Mouse (Mus musculus): Measurements from ENCODE around the gene Pdcd11. TPM values are rescaled to one million over a fixed set of nuclear protein-coding genes. Genes with fewer than 3 reads are reported as not detected.

Gene Pdcd11
- polyA plus RNA-seq, 1 experiment from 2014 or later, result 7.4 TPM

DNA sequence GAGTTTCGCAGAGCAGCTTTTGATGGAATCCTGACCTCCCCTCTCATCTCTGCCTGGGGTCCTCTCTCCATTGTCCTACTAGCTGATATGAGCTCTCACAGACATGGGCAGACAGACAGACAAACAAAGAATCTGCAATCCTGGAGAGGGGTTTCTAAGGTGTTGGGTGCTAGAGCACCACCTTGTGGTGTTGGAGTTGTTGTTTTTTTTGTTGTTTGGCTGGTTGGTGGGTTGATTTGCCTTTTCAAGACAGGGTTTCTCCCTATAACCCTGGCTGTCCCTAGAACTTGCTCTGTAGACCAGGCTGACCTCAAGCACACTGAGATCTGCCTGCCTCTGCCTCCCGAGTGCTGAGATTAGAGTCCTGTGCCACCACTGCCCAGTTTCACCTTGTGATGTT, 84.9 kb downstream of the Pdcd11 start:
- no peaks in the 10 kb centered on the region for H3K9me3 ChIP-seq (ENCODE audit: control insufficient read depth, low read length)
- H3K36me3 ChIP-seq (ENCODE audit: control insufficient read depth, insufficient read depth, low read length), result no peaks in the 10 kb centered on the region
- H3K4me2 ChIP-seq (ENCODE audit: low read depth, low read length), result no peak overlapping the region
- H3K9ac ChIP-seq (ENCODE audit: low read depth, low read length), result no peak overlapping the region
- 58% methylated on average over 2 of the region's 2 CpGs for WGBS
- H3K27me3 ChIP-seq (replicated peaks; ENCODE audit: control insufficient read depth, insufficient read depth, low read length), result peaks cover 7% of the 10 kb centered on the region
- no peak overlapping the region for H3K27ac ChIP-seq (ENCODE audit: low read length)
- no peak overlapping the region for H3K4me3 ChIP-seq (ENCODE audit: low read length)
- no peak for ATAC-seq
- H3K4me1 ChIP-seq (ENCODE audit: control insufficient read depth, insufficient read depth, low read length), result no peaks in the 10 kb centered on the region; the same call in 1 of the 2 replicates

DNA sequence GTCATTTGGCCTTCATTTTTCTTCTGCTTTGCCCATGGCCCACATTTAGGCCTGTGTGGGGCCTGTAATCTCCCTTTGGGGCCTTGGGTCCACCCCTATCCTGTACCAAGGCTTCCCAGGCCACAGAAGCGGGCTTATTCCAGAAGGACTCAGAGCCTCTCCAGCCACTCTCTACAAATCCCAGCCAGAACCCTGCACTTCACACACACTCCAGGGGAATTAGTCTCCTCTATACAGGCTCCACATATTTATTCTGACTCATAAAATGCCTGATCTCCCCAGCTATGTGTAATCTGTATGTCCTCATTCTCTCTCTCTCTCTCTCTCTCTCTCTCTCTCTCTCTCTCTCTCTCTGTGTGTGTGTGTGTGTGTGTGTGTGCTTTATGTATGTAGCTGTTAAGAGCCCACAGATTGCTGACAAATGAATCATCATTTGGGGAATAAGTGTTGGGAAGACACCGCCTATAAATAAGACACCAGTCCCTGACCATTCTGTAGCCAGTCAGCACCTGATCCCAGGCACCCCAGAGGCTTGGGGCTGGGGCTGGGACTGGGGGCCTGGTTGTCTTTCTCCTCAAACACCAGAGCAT, 86.4 kb downstream of the Pdcd11 start:
- no peak overlapping the region for H3K4me3 ChIP-seq (ENCODE audit: low read length)
- no peaks in the 10 kb centered on the region; the same call in 1 of the 2 replicates for H3K4me1 ChIP-seq (ENCODE audit: control insufficient read depth, insufficient read depth, low read length)
- H3K9ac ChIP-seq (ENCODE audit: low read depth, low read length), result no peak overlapping the region
- H3K9me3 ChIP-seq (ENCODE audit: control insufficient read depth, low read length), result no peaks in the 10 kb centered on the region; the same call in 1 of the 2 replicates
- 84% methylated on average over 2 of the region's 2 CpGs for WGBS
- H3K27me3 ChIP-seq (replicated peaks; ENCODE audit: control insufficient read depth, insufficient read depth, low read length), result peaks cover 7% of the 10 kb centered on the region
- ATAC-seq, result no peak
- no peak overlapping the region for H3K27ac ChIP-seq (ENCODE audit: low read length)
- H3K36me3 ChIP-seq (ENCODE audit: control insufficient read depth, insufficient read depth, low read length), result no peaks in the 10 kb centered on the region
- H3K4me2 ChIP-seq (ENCODE audit: low read depth, low read length), result no peak overlapping the region

DNA sequence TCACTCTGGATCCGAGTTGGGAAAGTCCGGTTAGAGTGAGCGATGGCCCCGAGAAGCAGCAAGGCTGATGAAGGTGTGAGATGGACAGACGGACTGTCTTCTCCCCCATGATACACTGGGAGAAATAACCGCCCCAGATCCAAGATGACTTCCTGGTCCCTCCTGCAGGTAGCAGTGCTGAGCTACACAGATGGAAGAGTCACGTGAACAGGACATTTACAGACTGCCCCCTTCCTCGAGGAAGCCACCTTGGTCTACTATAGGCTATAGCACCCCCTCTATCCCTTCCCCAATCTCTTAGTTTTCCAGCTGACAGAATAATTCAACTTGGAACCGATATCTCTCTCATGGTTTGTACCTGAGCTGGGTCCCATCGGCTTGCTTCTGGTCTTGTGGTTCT, 87.4 kb downstream of the Pdcd11 start:
- Histone ChIP-seq H3K9me3 (ENCODE audit: control insufficient read depth, low read length) (no peaks in the 10 kb centered on the region; the same call in 1 of the 2 replicates), H3K4me1 (ENCODE audit: control insufficient read depth, insufficient read depth, low read length) (no peaks in the 10 kb centered on the region; the same call in 1 of the 2 replicates), H3K27me3 (replicated peaks; ENCODE audit: control insufficient read depth, insufficient read depth, low read length) (peaks cover 7% of the 10 kb centered on the region), H3K27ac (ENCODE audit: low read length) (no peak overlapping the region), H3K4me3 (ENCODE audit: low read length) (peak overlapping the region; percentile 72), H3K9ac (ENCODE audit: low read depth, low read length) (no peak overlapping the region), H3K4me2 (ENCODE audit: low read depth, low read length) (peak overlapping the region; percentile 98), H3K36me3 (ENCODE audit: control insufficient read depth, insufficient read depth, low read length) (no peaks in the 10 kb centered on the region)
- WGBS, result 22% methylated on average over 10 of the region's 10 CpGs
- ATAC-seq, result peak; percentile 47

DNA sequence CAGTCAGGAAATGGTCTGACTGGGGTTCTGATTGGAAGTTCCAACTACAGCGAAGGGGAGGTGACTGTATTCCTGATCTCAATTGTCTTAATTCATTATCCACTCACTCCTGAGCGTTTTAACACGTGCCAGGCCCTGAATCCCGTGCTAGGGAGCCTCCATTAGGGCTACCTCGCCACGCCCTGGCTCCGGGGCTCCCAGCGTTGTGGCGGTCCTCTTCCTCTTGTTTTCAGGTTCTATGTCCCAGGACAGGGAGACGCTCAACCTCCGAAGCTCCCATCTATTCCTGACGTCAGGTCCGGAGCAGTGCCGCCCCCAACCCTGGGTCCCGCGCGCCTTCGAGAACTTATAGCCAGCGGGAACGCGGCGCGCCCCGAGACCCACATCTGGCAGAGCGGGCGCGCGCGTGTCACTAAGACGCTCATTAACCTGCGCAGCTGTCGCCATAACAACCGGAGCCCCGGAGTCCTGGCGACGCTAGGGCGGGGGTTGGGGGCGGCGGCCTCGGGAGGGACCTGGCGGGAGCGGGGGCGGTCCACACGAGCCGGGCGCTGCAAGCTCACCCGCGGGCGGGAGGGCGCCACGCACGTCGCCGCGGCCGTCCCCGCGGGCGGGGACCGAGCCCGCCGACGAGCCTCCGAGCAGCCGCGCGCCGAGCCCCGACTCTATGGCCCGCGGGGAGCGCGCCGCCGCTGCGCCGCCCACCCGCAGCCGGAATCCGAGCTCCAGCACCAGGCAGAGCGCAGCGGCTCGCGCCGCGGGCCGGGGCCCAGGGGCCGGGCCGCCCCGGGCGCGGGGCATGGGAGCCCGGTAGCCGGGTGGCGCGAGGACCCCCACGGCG, 88.1 kb downstream of the Pdcd11 start, which contains the start of gene Neurl1a:
Gene Neurl1a (plus strand): TSS at position 390 of the 841 bp plus-strand sequence.
- Histone ChIP-seq H3K9me3 (ENCODE audit: control insufficient read depth, low read length) (no peaks in the 10 kb centered on the region; the same call in 1 of the 2 replicates), H3K4me3 (ENCODE audit: low read length) (peak within 1 kb of the TSS; percentile 72), H3K36me3 (ENCODE audit: control insufficient read depth, insufficient read depth, low read length) (no peaks in the 10 kb centered on the region), H3K27ac (ENCODE audit: low read length) (peak within 1 kb of the TSS; percentile 28), H3K4me2 (ENCODE audit: low read depth, low read length) (peak within 1 kb of the TSS; percentile 98), H3K4me1 (ENCODE audit: control insufficient read depth, insufficient read depth, low read length) (no peaks in the 10 kb centered on the region; the same call in 1 of the 2 replicates), H3K27me3 (replicated peaks; ENCODE audit: control insufficient read depth, insufficient read depth, low read length) (peaks cover 7% of the 10 kb centered on the region), H3K9ac (ENCODE audit: low read depth, low read length) (peak within 1 kb of the TSS; percentile 78)
- WGBS, result under 1% methylated on average over 73 of the region's 98 CpGs
- peak; percentile 74 for ATAC-seq

DNA sequence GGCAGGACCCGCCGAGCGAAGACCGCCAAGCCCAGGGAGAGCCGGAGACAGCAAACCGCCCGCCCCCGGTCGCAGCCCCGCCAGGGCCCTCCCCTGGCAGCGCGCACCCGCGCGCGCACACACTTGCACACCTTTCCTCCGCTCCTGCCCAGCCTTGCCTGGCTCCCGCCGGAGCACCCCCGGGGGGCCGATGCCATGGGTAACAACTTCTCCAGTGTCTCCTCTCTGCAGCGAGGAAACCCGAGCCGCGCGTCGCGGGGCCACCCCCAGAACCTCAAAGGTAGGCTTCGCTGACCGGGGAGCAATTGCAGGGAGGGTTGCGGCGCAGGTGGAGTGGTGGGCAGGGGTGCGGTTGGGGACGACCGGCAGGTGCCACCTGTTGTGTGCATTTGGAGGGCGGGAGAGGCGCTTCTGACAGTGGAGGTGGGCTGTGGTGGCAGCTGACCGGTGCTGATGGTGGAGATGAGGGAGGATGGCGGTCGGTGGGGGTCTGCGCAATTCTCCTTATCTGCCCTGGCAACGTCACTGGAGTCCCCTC, 88.8 kb downstream of the Pdcd11 start:
- Histone ChIP-seq H3K27ac (ENCODE audit: low read length) (peak overlapping the region; percentile 28), H3K4me1 (ENCODE audit: control insufficient read depth, insufficient read depth, low read length) (no peaks in the 10 kb centered on the region; the same call in 1 of the 2 replicates), H3K4me2 (ENCODE audit: low read depth, low read length) (peak overlapping the region; percentile 98), H3K27me3 (replicated peaks; ENCODE audit: control insufficient read depth, insufficient read depth, low read length) (peaks cover 7% of the 10 kb centered on the region), H3K4me3 (ENCODE audit: low read length) (peak overlapping the region; percentile 72), H3K9ac (ENCODE audit: low read depth, low read length) (peak overlapping the region; percentile 78), H3K9me3 (ENCODE audit: control insufficient read depth, low read length) (no peaks in the 10 kb centered on the region; the same call in 1 of the 2 replicates), H3K36me3 (ENCODE audit: control insufficient read depth, insufficient read depth, low read length) (no peaks in the 10 kb centered on the region)
- ATAC-seq, result peak; percentile 35; the same call in 1 of the 2 replicates
- WGBS, result 1% methylated on average over 41 of the region's 42 CpGs

DNA sequence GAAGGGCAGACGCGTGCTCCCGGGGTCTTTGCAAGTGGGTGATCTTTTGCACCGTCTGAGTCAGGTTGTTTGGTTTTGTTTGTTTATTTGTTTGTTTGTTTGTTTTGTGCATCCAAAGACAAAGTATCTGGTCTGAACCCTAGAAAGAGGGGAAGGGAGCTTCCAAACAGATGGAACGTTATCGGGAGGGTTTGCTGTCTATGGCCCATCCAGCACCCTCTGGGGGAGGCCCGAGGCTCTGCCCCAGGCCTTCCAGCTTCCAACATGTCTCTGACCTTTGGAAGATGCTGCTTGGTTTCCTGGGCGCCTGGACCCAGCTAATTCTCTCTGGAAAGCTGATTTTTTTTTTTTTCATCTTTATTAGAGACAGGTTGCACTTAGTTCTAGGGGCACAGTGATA, 89.4 kb downstream of the Pdcd11 start:
- H3K36me3 ChIP-seq (ENCODE audit: control insufficient read depth, insufficient read depth, low read length), result no peaks in the 10 kb centered on the region
- H3K4me3 ChIP-seq (ENCODE audit: low read length), result peak overlapping the region; percentile 72
- H3K9ac ChIP-seq (ENCODE audit: low read depth, low read length), result 0 out of 2 replicates have a peak overlapping the region, but pooled peaks have one; percentile 78
- ATAC-seq, result no peak
- H3K4me1 ChIP-seq (ENCODE audit: control insufficient read depth, insufficient read depth, low read length), result no peaks in the 10 kb centered on the region; the same call in 1 of the 2 replicates
- peak overlapping the region; percentile 98 for H3K4me2 ChIP-seq (ENCODE audit: low read depth, low read length)
- H3K9me3 ChIP-seq (ENCODE audit: control insufficient read depth, low read length), result no peaks in the 10 kb centered on the region; the same call in 1 of the 2 replicates
- H3K27ac ChIP-seq (ENCODE audit: low read length), result no peak overlapping the region
- 21% methylated on average over 8 of the region's 8 CpGs for WGBS
- peaks cover 7% of the 10 kb centered on the region for H3K27me3 ChIP-seq (replicated peaks; ENCODE audit: control insufficient read depth, insufficient read depth, low read length)

Other genes starting within 250 kb of the Pdcd11 start
- 5.6 and 7.9 TPM in 2 replicates for gene Ina, start 76.1 kb upstream of the Pdcd11 start, polyA plus RNA-seq (2015; fragmentation: Nextera tagmentation; extraction: Ambion mirVana)
- gene Nt5c2, start 75.6 kb upstream of the Pdcd11 start, polyA plus RNA-seq (2015; fragmentation: Nextera tagmentation; extraction: Ambion mirVana), result 37.6 and 45.3 TPM in 2 replicates
- 16.1 and 16.7 TPM in 2 replicates for gene Pcgf6, start 39.9 kb upstream of the Pdcd11 start, polyA plus RNA-seq (2015; fragmentation: Nextera tagmentation; extraction: Ambion mirVana)
- gene Taf5, start 23.0 kb upstream of the Pdcd11 start, polyA plus RNA-seq (2015; fragmentation: Nextera tagmentation; extraction: Ambion mirVana), result 3.6 and 3.8 TPM in 2 replicates
- gene Usmg5, start 121 bp upstream of the Pdcd11 start, polyA plus RNA-seq (2015; fragmentation: Nextera tagmentation; extraction: Ambion mirVana), result 1,592 and 1,616 TPM in 2 replicates
- gene Calhm2, start 47.5 kb downstream of the Pdcd11 start, polyA plus RNA-seq (2015; fragmentation: Nextera tagmentation; extraction: Ambion mirVana), result 5.8 and 6.4 TPM in 2 replicates
- gene Calhm1, start 53.5 kb downstream of the Pdcd11 start, polyA plus RNA-seq (2015; fragmentation: Nextera tagmentation; extraction: Ambion mirVana), result not detected in 2 replicates
- 0.88 and 1.1 TPM in 2 replicates for gene Calhm3, start 67.0 kb downstream of the Pdcd11 start, polyA plus RNA-seq (2015; fragmentation: Nextera tagmentation; extraction: Ambion mirVana)
- 3.7 and 4.2 TPM in 2 replicates for gene Neurl1a, start 88.1 kb downstream of the Pdcd11 start, polyA plus RNA-seq (2015; fragmentation: Nextera tagmentation; extraction: Ambion mirVana)